Mouse (Mus musculus) midbrain, embryonic 16.5 days (tissue): ENCODE data around the gene Runx2. TPM values are rescaled to one million over a fixed set of nuclear protein-coding genes. Genes with fewer than 3 reads are reported as not detected.

Experiments
- ATAC-seq: fragments of 200-750 bp; cut with Nextera tagmentation; 2 replicates; pipeline ENCODE4 v1.8.0; 2017; ENCODE audit warnings: moderate TSS enrichment
- H3K27ac ChIP-seq: fragments of 300-500 bp; sonication (generic); 2 replicates; pipeline ENCODE4 v1.5.1; 2014; ENCODE audit warnings: mild to moderate bottlenecking, low read length, mixed read lengths
- H3K27me3 ChIP-seq: fragments of 300-500 bp; sonication (generic); 2 replicates; pipeline ENCODE4 v1.6.1; 2014; ENCODE audit warnings: low read depth, low read length, mixed read lengths; ENCODE audit not compliant: control insufficient read depth, insufficient read depth
- H3K36me3 ChIP-seq: fragments of 300-500 bp; sonication (generic); 2 replicates; pipeline ENCODE4 v1.6.1; 2014; ENCODE audit warnings: mild to moderate bottlenecking, low read length, moderate library complexity, mixed read lengths; ENCODE audit not compliant: control insufficient read depth, insufficient read depth
- H3K4me1 ChIP-seq: fragments of 300-500 bp; sonication (generic); 2 replicates; pipeline ENCODE4 v1.6.1; 2014; ENCODE audit warnings: mild to moderate bottlenecking, low read length, mixed read lengths; ENCODE audit not compliant: control insufficient read depth, insufficient read depth
- H3K4me2 ChIP-seq: fragments of 300-500 bp; sonication (generic); 2 replicates; pipeline ENCODE4 v1.6.1; 2014; ENCODE audit warnings: mild to moderate bottlenecking, low read length, mixed read lengths
- H3K4me3 ChIP-seq: fragments of 300-500 bp; sonication (generic); 2 replicates; pipeline ENCODE4 v1.5.1; 2014; ENCODE audit warnings: low read depth, mild to moderate bottlenecking, low read length, moderate library complexity, mixed read lengths
- H3K9ac ChIP-seq: fragments of 300-500 bp; sonication (generic); 2 replicates; pipeline ENCODE4 v1.6.1; 2014; ENCODE audit warnings: low read depth, low read length, mixed read lengths
- H3K9me3 ChIP-seq: fragments of 300-500 bp; sonication (generic); replicated peaks from 2 replicates; pipeline ENCODE4 v1.6.1; 2014; ENCODE audit warnings: mild to moderate bottlenecking, low read length, mixed read lengths; ENCODE audit not compliant: control insufficient read depth, poor library complexity, severe bottlenecking
- WGBS: fragments of 180-500 bp; shearing (Covaris S2); extraction: QIAGEN DNeasy Blood & Tissue Kit; methylation state at CpG from one replicate; pipeline ENCODE4 v1.1.7; 2014; 5-methylcytosine and 5-hydroxymethylcytosine counted together
- polyA plus RNA-seq: library from polyadenylated mRNA; unstranded; fragments of >200 nt; fragmentation: Nextera tagmentation; extraction: Ambion mirVana; gene quantifications from 2 replicates; pipeline ENCODE4 v1.2.1, GENCODE M21; 2015

Runx2 gene
- polyA plus RNA-seq, 1 experiment from 2014 or later: 0.53 TPM

DNA sequence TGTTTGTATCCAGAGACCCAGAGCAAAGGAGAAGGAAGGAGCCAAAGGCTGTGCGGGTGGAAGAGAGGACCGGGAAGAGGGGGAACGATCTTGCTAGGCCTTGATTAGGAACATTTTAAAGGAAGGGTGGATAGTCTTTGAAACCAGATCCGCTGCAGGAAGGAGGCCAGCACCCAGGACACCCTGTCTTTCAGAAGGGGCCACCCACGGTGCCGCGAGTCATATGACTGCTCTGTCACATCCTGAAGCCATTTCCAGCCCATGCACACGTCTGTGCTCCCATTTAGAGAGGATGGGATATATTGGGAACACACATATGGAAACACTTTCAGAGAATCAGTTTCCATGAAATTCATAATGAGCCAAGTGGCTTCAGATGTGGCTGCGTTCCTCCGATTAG, 196.4 kb downstream of the Runx2 start:
- no peaks in the 10 kb centered on the region for H3K36me3 ChIP-seq
- H3K27me3 ChIP-seq: no peaks in the 10 kb centered on the region
- H3K4me3 ChIP-seq: no peak overlapping the region
- no peak for ATAC-seq
- WGBS: 69% methylated on average over 10 of the region's 10 CpGs
- no peaks in the 10 kb centered on the region for H3K9me3 ChIP-seq
- no peaks in the 10 kb centered on the region for H3K4me1 ChIP-seq
- H3K4me2 ChIP-seq: no peak overlapping the region
- H3K9ac ChIP-seq: no peak overlapping the region
- H3K27ac ChIP-seq: no peak overlapping the region

- Histone ChIP-seq H3K9ac (no peak overlapping the region), H3K36me3 (no peaks in the 10 kb centered on the region), H3K27ac (no peak overlapping the region), H3K9me3 (no peaks in the 10 kb centered on the region), H3K4me3 (no peak overlapping the region), H3K4me1 (no peaks in the 10 kb centered on the region), H3K4me2 (no peak overlapping the region), H3K27me3 (no peaks in the 10 kb centered on the region)
- no peak for ATAC-seq
- WGBS: 83% methylated on average over 2 of the region's 2 CpGs
Observed at GRCm38 (mm10) chr17:44617741-44618140, 196.9 kb downstream of the Runx2 start.

DNA sequence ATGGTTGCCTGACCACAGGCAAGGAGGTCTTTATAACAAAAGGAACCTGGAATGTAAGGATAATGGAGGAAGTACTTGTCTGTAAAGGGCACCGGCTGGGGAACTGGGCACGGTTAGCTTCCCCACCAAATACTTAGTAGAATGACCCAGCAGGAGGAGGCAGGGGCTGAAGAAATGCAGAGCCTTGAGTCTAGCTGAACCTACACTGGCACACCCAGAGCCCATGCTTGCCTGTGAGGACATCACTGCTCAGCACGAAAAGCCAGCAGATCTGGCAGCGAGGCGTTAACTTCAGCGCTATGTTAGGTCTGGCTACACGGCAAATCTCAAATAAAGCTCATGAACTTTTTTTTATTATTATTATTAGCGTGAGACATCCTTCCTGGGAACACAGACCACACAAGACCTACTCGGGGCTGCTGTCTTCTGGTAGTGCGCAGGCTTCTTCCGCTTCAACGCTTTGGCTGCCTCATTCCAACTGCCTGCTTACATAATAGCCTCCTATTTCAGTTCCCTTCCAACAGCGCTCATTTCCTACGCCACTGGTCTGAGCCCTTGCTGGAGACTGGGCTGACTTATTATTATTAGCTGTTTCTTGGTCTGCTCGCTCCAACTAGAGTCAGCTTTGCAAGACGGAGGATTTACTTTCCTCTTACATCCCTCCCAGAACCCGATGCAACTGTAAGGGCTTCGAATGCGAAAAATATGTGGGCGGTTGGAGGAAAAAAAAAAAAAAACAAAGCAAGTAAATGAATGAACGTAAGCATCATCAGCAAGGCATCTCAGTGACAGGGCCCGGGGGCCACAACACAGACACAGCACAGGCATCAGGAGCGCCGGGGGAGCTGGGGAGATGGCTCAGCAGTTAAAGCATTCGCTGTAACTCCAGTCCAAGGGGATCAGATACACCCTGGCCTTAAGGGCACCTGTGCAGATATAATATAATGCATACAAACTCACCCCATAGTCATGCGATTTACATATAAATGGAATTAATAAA, 200.6 kb downstream of the Runx2 start:
- H3K27me3 ChIP-seq: no peaks in the 10 kb centered on the region
- WGBS: 56% methylated on average over 26 of the region's 26 CpGs
- H3K4me3 ChIP-seq: no peak overlapping the region
- no peaks in the 10 kb centered on the region for H3K4me1 ChIP-seq
- no peaks in the 10 kb centered on the region for H3K9me3 ChIP-seq
- no peaks in the 10 kb centered on the region for H3K36me3 ChIP-seq
- peak; percentile 58 for ATAC-seq
- no peak overlapping the region for H3K27ac ChIP-seq
- H3K4me2 ChIP-seq: peak overlapping the region; percentile 24; the same call in 1 of the 2 replicates
- H3K9ac ChIP-seq: no peak overlapping the region

DNA sequence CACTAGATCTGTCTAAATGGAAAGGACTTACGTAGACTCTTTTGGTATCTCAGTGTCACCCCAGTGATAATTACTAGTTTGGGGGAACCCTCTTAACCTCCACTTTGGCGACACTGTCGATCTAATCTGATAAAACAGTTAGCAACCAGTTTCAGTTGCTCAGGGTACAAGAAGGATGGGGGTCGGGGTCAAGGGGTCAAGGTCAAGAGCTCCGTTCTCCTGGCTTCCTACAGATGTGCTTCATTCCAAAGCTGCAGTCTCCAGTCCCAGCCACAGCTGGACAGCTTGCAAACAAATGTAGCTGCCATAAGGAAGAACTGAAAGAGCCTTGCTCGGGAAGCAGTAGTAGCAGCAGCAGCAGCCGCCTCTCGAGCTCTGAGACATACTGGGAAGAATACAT, 202.0 kb downstream of the Runx2 start:
- no peak for ATAC-seq

GRCm38 (mm10) chr17:44612002-44612401, 202.6 kb downstream of the Runx2 start:
- Histone ChIP-seq H3K4me2 (no peak overlapping the region), H3K36me3 (no peaks in the 10 kb centered on the region), H3K27ac (no peak overlapping the region), H3K9ac (no peak overlapping the region), H3K4me3 (no peak overlapping the region), H3K9me3 (no peaks in the 10 kb centered on the region), H3K4me1 (no peaks in the 10 kb centered on the region), H3K27me3 (no peaks in the 10 kb centered on the region)
- 98% methylated on average over 3 of the region's 3 CpGs for WGBS
- no peak for ATAC-seq

More for the DNA sequence above, 202.0 kb downstream of the Runx2 start:
- H3K9me3 ChIP-seq: no peaks in the 10 kb centered on the region
- H3K4me1 ChIP-seq: no peaks in the 10 kb centered on the region
- no peaks in the 10 kb centered on the region for H3K27me3 ChIP-seq
- WGBS: 72% methylated on average over 8 of the region's 8 CpGs
- H3K36me3 ChIP-seq: no peaks in the 10 kb centered on the region
- H3K4me2 ChIP-seq: no peak overlapping the region
- no peak overlapping the region for H3K9ac ChIP-seq
- H3K4me3 ChIP-seq: no peak overlapping the region
- no peak overlapping the region for H3K27ac ChIP-seq

- no peaks in the 10 kb centered on the region for H3K36me3 ChIP-seq
- H3K27ac ChIP-seq: no peak overlapping the region
- H3K4me2 ChIP-seq: no peak overlapping the region
- H3K27me3 ChIP-seq: no peaks in the 10 kb centered on the region
- WGBS: 81% methylated on average over 4 of the region's 4 CpGs
- H3K4me1 ChIP-seq: no peaks in the 10 kb centered on the region
- ATAC-seq: no peak
- no peak overlapping the region for H3K9ac ChIP-seq
- no peaks in the 10 kb centered on the region for H3K9me3 ChIP-seq
- no peak overlapping the region for H3K4me3 ChIP-seq
Observed at GRCm38 (mm10) chr17:44611543-44611942, 203.1 kb downstream of the Runx2 start.

DNA sequence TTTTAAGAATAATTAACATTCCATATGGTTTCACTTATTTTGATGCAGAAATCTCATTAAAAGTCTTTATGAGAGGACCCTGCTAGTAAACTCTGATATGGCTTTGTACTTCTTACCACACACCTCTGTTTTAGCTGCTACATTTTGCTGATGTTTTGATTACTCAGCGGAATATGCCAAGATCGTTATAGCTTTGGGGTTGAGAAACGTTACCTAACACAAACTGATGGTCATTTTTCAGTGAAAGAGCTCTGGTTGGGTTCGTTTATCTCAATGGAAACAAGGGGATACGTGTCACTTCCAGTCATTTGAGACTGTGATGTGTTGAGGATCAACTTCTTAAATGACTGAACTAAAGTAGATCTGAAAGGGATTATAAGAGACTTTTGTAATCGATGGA, 203.8 kb downstream of the Runx2 start:
- Histone ChIP-seq H3K27me3 (no peaks in the 10 kb centered on the region), H3K4me1 (no peaks in the 10 kb centered on the region), H3K27ac (no peak overlapping the region), H3K4me2 (no peak overlapping the region), H3K9me3 (no peaks in the 10 kb centered on the region), H3K4me3 (no peak overlapping the region), H3K36me3 (no peaks in the 10 kb centered on the region), H3K9ac (no peak overlapping the region)
- ATAC-seq: no peak
- WGBS: 71% methylated on average over 6 of the region's 6 CpGs

- WGBS: 71% methylated on average over 5 of the region's 5 CpGs
- Histone ChIP-seq H3K27ac (no peak overlapping the region), H3K4me2 (no peak overlapping the region), H3K4me3 (no peak overlapping the region), H3K4me1 (no peaks in the 10 kb centered on the region), H3K9ac (no peak overlapping the region), H3K27me3 (no peaks in the 10 kb centered on the region), H3K9me3 (no peaks in the 10 kb centered on the region), H3K36me3 (no peaks in the 10 kb centered on the region)
- no peak for ATAC-seq
Observed at GRCm38 (mm10) chr17:44609897-44610641, 204.5 kb downstream of the Runx2 start.

DNA sequence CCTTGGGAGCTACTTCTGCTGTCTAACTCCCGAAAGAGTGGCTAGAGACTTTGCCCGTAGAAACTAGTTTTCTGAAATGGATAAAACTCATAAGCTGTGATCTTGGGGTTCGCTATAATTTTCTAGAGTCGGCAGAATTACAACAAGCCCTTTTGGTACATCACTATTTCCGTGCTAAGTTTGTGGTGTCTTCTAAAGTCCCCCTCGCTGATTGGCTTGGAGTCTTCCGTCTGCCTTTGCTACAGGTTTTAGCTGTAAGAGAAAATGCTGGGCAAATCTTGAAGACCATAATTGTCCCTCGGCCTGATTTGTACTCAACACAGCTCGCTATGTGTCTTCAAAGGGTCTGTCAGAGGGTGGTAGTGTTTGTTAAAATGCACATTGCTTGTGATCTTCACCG, 205.2 kb downstream of the Runx2 start:
- H3K9me3 ChIP-seq: no peaks in the 10 kb centered on the region
- no peak overlapping the region for H3K9ac ChIP-seq
- H3K4me1 ChIP-seq: no peaks in the 10 kb centered on the region
- H3K4me2 ChIP-seq: no peak overlapping the region
- WGBS: 86% methylated on average over 10 of the region's 10 CpGs
- no peaks in the 10 kb centered on the region for H3K36me3 ChIP-seq
- H3K27me3 ChIP-seq: no peaks in the 10 kb centered on the region
- ATAC-seq: no peak
- H3K27ac ChIP-seq: no peak overlapping the region
- H3K4me3 ChIP-seq: no peak overlapping the region
